15 mouse cellular contexts compared by ENCODE assay signal in the genomic region with DNA sequence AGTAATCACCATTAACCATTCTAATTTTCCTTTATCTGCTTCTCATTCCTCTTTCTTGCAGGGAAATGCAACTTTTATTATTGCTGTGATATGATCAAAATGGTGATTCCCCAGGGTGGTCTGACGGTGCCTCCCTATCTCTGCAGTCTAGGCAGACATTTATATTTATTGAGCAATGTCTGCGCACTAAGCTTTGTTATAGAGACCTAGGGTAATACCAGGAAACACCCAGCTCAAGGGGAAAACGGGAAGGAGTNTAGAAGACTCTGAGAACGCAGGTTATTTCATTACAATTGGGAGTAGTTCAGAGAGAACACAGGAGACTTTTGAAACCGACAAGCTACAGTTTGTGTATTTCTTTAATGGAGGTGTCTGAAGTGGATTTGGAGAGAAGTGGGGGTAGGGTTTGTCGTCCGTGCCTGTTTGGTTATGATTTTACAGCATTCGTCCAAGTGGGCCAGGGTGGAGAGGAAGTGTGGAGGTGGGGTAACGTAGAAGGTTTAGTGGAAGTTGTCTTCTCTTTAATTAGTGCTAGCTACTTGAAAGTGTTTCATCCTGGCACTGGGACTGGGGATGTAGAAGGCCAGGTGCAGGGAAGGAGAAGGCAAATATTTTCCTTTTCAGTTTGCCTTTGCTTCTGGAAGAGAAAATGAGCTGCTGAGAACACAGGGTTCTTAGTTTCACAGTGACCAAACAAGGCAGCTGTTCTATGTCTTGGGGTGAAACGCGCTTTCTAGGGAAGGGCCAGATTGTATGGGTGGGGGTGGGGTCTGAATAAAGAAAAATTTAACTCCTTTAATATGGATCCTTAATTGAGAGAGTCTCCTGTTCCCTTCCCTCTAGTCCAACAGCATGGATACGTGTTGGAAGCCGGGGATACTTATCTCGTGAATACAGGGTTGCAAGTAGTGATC. TPM values are rescaled to one million over a fixed set of nuclear protein-coding genes. Genes with fewer than 3 reads are reported as not detected.
DNase-seq lines count a peak whose midpoint lies in the region; ATAC-seq and TF ChIP-seq lines count a peak whose summit lies in the region.
"Had no signal": no experiment of that assay in that cellular context is flagged by ENCODE, and none has a peak within 500 bp of the region (broad histone marks: within the 10 kb centered on the region; RNA-seq: fewer than 3 reads in every experiment).

No protein-coding gene starts in this region.

- H3K9me3 ChIP-seq in kidney, postnatal 0 days (replicated peaks; ENCODE audit: low read length), result no peaks in the 10 kb centered on the region
- no peaks in the 10 kb centered on the region for H3K9me3 ChIP-seq in kidney, embryonic 14.5 days (ENCODE audit: control insufficient read depth, low read length)
- H3K9me3 ChIP-seq in intestine, embryonic 16.5 days (ENCODE audit: control insufficient read depth, low read length), result no peaks in the 10 kb centered on the region
- H3K9me3 ChIP-seq in megakaryocyte, embryonic 14.5 days, result no peaks in the 10 kb centered on the region
- H3K9me3 ChIP-seq: embryonic facial prominence, embryonic 12.5 days; forebrain, embryonic 13.5 days; G1E had no signal

- no peak; the same call in 1 of the 2 replicates for ATAC-seq in kidney, postnatal 0 days (replicated peaks; ENCODE audit: low FRiP score, low read depth)
- no peak for ATAC-seq in kidney, embryonic 14.5 days (ENCODE audit: low FRiP score, low TSS enrichment)
- ATAC-seq in common myeloid progenitor, adult 5-6 weeks (replicated peaks; ENCODE audit: low read depth, poor library complexity, severe bottlenecking), result peak; percentile 78
- no peak for ATAC-seq in intestine, embryonic 16.5 days
- ATAC-seq: forebrain, embryonic 13.5 days had no signal

- no peaks in the 10 kb centered on the region for H3K4me1 ChIP-seq in kidney, postnatal 0 days (replicated peaks; ENCODE audit: insufficient read depth, low read length)
- H3K4me1 ChIP-seq in kidney, embryonic 14.5 days (ENCODE audit: control insufficient read depth, insufficient read depth, low read length), result peaks cover 5% of the 10 kb centered on the region; the same call in 1 of the 2 replicates
- no peaks in the 10 kb centered on the region for H3K4me1 ChIP-seq in intestine, embryonic 16.5 days (ENCODE audit: control insufficient read depth, insufficient read depth, low read length)
- H3K4me1 ChIP-seq in megakaryocyte, embryonic 14.5 days, result peaks cover 38% of the 10 kb centered on the region
- H3K4me1 ChIP-seq: embryonic facial prominence, embryonic 12.5 days; forebrain, embryonic 13.5 days had no signal

- H3K27ac ChIP-seq in kidney, postnatal 0 days, result peak overlapping the region; percentile 50; the same call in 1 of the 2 replicates
- no peak overlapping the region for H3K27ac ChIP-seq in kidney, embryonic 14.5 days (ENCODE audit: low read depth, low read length)
- peak overlapping the region; percentile 23; the same call in 1 of the 2 replicates for H3K27ac ChIP-seq in intestine, embryonic 16.5 days (ENCODE audit: low read length)
- H3K27ac ChIP-seq: embryonic facial prominence, embryonic 12.5 days; forebrain, embryonic 13.5 days had no signal

- no peak overlapping the region for H3K9ac ChIP-seq in kidney, postnatal 0 days (ENCODE audit: low read depth, low read length)
- H3K9ac ChIP-seq in kidney, embryonic 14.5 days (ENCODE audit: low read depth, low read length), result no peak overlapping the region
- no peak overlapping the region for H3K9ac ChIP-seq in intestine, embryonic 16.5 days (ENCODE audit: low read depth, low read length)
- H3K9ac ChIP-seq: embryonic facial prominence, embryonic 12.5 days; forebrain, embryonic 13.5 days had no signal

- H3K4me3 ChIP-seq in kidney, postnatal 0 days (replicated peaks; ENCODE audit: low read depth, low read length), result no peak overlapping the region
- no peak overlapping the region for H3K4me3 ChIP-seq in kidney, embryonic 14.5 days (ENCODE audit: low read length)
- H3K4me3 ChIP-seq in intestine, embryonic 16.5 days (ENCODE audit: low read length), result no peak overlapping the region
- peak overlapping the region; percentile 18 for H3K4me3 ChIP-seq in megakaryocyte, embryonic 14.5 days (replicated peaks)
- H3K4me3 ChIP-seq: embryonic facial prominence, embryonic 12.5 days; forebrain, embryonic 13.5 days had no signal

- no peaks in the 10 kb centered on the region for H3K27me3 ChIP-seq in kidney, postnatal 0 days (ENCODE audit: insufficient read depth, low read length)
- H3K27me3 ChIP-seq in kidney, embryonic 14.5 days (ENCODE audit: control insufficient read depth, insufficient read depth, low read length), result no peaks in the 10 kb centered on the region
- no peaks in the 10 kb centered on the region for H3K27me3 ChIP-seq in intestine, embryonic 16.5 days (replicated peaks; ENCODE audit: control insufficient read depth, insufficient read depth, low read length)
- H3K27me3 ChIP-seq in megakaryocyte, embryonic 14.5 days (replicated peaks), result peaks cover 2% of the 10 kb centered on the region
- H3K27me3 ChIP-seq: embryonic facial prominence, embryonic 12.5 days; forebrain, embryonic 13.5 days had no signal

- peak; percentile 29 for DNase-seq in kidney, postnatal 0 days (ENCODE audit: low spot score)
- DNase-seq in left cerebral cortex, adult 9 months (ENCODE audit: low spot score in 2 of 2), result no peak
- no peak for DNase-seq in spleen, postnatal 10 days (ENCODE audit: low spot score in 2 of 2)
- no peak for DNase-seq in frontal cortex, postnatal 10 days (ENCODE audit: low spot score in 2 of 2)
- DNase-seq: kidney, adult 8-10 months; spleen, adult 18-20 months; thymus, postnatal 4 days had no signal

- no peaks in the 10 kb centered on the region for H3K36me3 ChIP-seq in kidney, postnatal 0 days (ENCODE audit: insufficient read depth, low read length)
- H3K36me3 ChIP-seq in kidney, embryonic 14.5 days (ENCODE audit: control insufficient read depth, insufficient read depth, low read length), result no peaks in the 10 kb centered on the region
- no peaks in the 10 kb centered on the region for H3K36me3 ChIP-seq in intestine, embryonic 16.5 days (ENCODE audit: control insufficient read depth, insufficient read depth, low read length)
- peaks cover 36% of the 10 kb centered on the region for H3K36me3 ChIP-seq in megakaryocyte, embryonic 14.5 days (replicated peaks; ENCODE audit: low read length)
- H3K36me3 ChIP-seq: embryonic facial prominence, embryonic 12.5 days had no signal

- no peak for TF ChIP-seq CTCF in kidney, postnatal 0 days (IDR thresholded peaks at IDR 0.05; ENCODE audit: low read depth)

- H3K4me2 ChIP-seq in kidney, postnatal 0 days (ENCODE audit: low read length), result peak overlapping the region; percentile 32; the same call in 1 of the 2 replicates
- no peak overlapping the region; the same call in 1 of the 2 replicates for H3K4me2 ChIP-seq in kidney, embryonic 14.5 days (replicated peaks; ENCODE audit: low read depth, low read length)
- no peak overlapping the region for H3K4me2 ChIP-seq in intestine, embryonic 16.5 days (ENCODE audit: low read depth, low read length)
- H3K4me2 ChIP-seq: embryonic facial prominence, embryonic 12.5 days; forebrain, embryonic 13.5 days had no signal

- 45% methylated on average over 14 of the region's 14 CpGs for WGBS in kidney, postnatal 0 days
- 54% methylated on average over 14 of the region's 14 CpGs for WGBS in kidney, embryonic 14.5 days
- 37% methylated on average over 14 of the region's 14 CpGs for WGBS in intestine, embryonic 16.5 days

RNA-seq across cellular contexts. Expression of gene Ints6l, which starts 7.6 kb away (rescaled TPM):
- polyA plus RNA-seq in kidney, postnatal 0 days (2015; fragmentation: Nextera tagmentation; extraction: Ambion mirVana), result 30.4 and 31.7 TPM in 2 replicates
- 25.6 and 28.8 TPM in 2 replicates for polyA plus RNA-seq in kidney, embryonic 14.5 days (2014; fragmentation: Nextera tagmentation; extraction: Ambion mirVana)
- 71.6 and 77.2 TPM in 2 replicates for total RNA-seq in common myeloid progenitor, adult 5-6 weeks (2017)
- 21.0 and 21.4 TPM in 2 replicates for polyA plus RNA-seq in intestine, embryonic 16.5 days (2015; fragmentation: Nextera tagmentation; extraction: Ambion mirVana)
- 2.8 TPM in 1 of 2 replicates, not detected in the other for polyA plus RNA-seq in megakaryocyte, embryonic 14.5 days (2012; ENCODE audit: insufficient read depth, low replicate concordance)

RNA-seq across cellular contexts. Expression of gene Gm2174, which starts 14.5 kb away (rescaled TPM):
- polyA plus RNA-seq in kidney, postnatal 0 days (2015; fragmentation: Nextera tagmentation; extraction: Ambion mirVana), result 2.4 and 2.5 TPM in 2 replicates
- 1.0 and 4.2 TPM in 2 replicates for polyA plus RNA-seq in kidney, embryonic 14.5 days (2014; fragmentation: Nextera tagmentation; extraction: Ambion mirVana)
- total RNA-seq in common myeloid progenitor, adult 5-6 weeks (2017), result 111 and 209 TPM in 2 replicates
- polyA plus RNA-seq in intestine, embryonic 16.5 days (2015; fragmentation: Nextera tagmentation; extraction: Ambion mirVana), result 2.0 and 2.8 TPM in 2 replicates
- not detected in 2 replicates for polyA plus RNA-seq in megakaryocyte, embryonic 14.5 days (2012; ENCODE audit: insufficient read depth, low replicate concordance)
- total RNA-seq: midbrain, postnatal 0 days had no signal
- polyA plus RNA-seq: G1E; midbrain, postnatal 0 days had no signal
